Mouse (Mus musculus): ENCODE measurements around the gene Ndufs1. TPM values are rescaled to one million over a fixed set of nuclear protein-coding genes. Genes with fewer than 3 reads are reported as not detected.

Gene Ndufs1
- 84.1 and 85.1 TPM in 2 replicates for polyA plus RNA-seq (2015; fragmentation: Nextera tagmentation; extraction: Ambion mirVana)

GRCm38 (mm10) chr1:63176604-63177421 lies at the start of gene Ndufs1, which contains the start of gene Eef1b2:
Ndufs1 (minus strand) TSS chr1:63176833.
Eef1b2 (plus strand) TSS chr1:63176825.

GRCm38 (mm10) chr1:63214271-63214558 lies 37.6 kb upstream of the Ndufs1 start, which contains the start of gene Gpr1:
Gpr1 (minus strand) TSS chr1:63214543.

GRCm38 (mm10) chr1:63114136-63114781 lies 62.4 kb downstream of the Ndufs1 start, which contains the start of gene Ino80d:
Ino80d (minus strand) TSS chr1:63114667.

Other genes starting within 250 kb of the Ndufs1 start
- 5.0 and 6.6 TPM in 2 replicates for gene Ino80d, start 62.2 kb downstream of the Ndufs1 start, polyA plus RNA-seq (2015; fragmentation: Nextera tagmentation; extraction: Ambion mirVana)
- 550 and 588 TPM in 2 replicates for gene Eef1b2, start within 50 bp of the Ndufs1 start, polyA plus RNA-seq (2015; fragmentation: Nextera tagmentation; extraction: Ambion mirVana)
- gene Gpr1, start 37.7 kb upstream of the Ndufs1 start, polyA plus RNA-seq (2015; fragmentation: Nextera tagmentation; extraction: Ambion mirVana): 0.08 TPM in 1 of 2 replicates, not detected in the other
- 0.92 and 0.99 TPM in 2 replicates for gene Zdbf2, start 96.4 kb upstream of the Ndufs1 start, polyA plus RNA-seq (2015; fragmentation: Nextera tagmentation; extraction: Ambion mirVana)

Data from spleen, postnatal 0 days (tissue).